Mouse (Mus musculus): ENCODE measurements at regions not wholly inside any gene's neighbourhood (a gene's known extent, or its start where the extent isn't known, plus 50 kb on each side); places are given as distances from the start of the nearest gene placed in this dataset.
A peak's percentile ranks its signal among the peaks of the same experiment; 100 is the strongest.

DNA sequence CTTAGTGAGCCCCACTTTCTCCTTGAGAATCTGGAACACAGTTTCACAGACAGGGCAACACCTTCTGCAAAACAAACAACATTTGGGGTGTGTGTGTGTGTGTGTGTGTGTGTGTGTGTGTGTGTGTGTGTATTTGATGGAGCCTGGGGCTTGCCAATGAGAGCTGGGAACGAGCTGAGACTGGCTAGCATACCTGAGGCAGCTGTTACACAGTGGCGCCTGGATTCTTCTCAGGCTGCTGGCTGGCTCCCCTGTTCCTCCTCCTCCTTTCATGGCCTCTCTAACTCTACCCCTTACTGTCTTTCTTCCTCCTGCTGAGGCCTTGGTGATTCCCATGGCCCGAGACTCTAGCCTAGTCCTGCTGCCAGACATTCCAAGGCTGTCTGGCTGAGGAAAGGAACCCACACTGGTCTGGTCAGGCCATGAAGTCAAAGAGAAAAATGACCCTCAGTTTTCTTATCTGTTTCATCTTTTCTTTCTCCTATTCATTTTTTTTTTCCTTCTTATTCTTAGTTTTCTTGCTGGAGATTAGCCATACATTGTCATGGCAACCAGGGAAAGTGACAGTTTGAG, 79.6 kb upstream of the Sem1 start:
- H3K4me1 ChIP-seq (replicated peaks; ENCODE audit: control insufficient read depth, insufficient read depth, low read length) = no peaks in the 10 kb centered on the region
- H3K27ac ChIP-seq = no peak overlapping the region
- H3K27me3 ChIP-seq (ENCODE audit: control insufficient read depth, insufficient read depth, low read length) = no peaks in the 10 kb centered on the region
- no peak overlapping the region for H3K4me3 ChIP-seq (replicated peaks; ENCODE audit: low read length)
- H3K9me3 ChIP-seq (ENCODE audit: control insufficient read depth, low read length) = no peaks in the 10 kb centered on the region
- 57% methylated on average over 3 of the region's 3 CpGs for WGBS
- ATAC-seq (ENCODE audit: low FRiP score) (no peak), DNase-seq (ENCODE audit: low spot score) (no peak)
- H3K4me2 ChIP-seq (replicated peaks) = no peak overlapping the region
- no peaks in the 10 kb centered on the region for H3K36me3 ChIP-seq (replicated peaks; ENCODE audit: control insufficient read depth, insufficient read depth)
- no peak overlapping the region for H3K9ac ChIP-seq

DNA sequence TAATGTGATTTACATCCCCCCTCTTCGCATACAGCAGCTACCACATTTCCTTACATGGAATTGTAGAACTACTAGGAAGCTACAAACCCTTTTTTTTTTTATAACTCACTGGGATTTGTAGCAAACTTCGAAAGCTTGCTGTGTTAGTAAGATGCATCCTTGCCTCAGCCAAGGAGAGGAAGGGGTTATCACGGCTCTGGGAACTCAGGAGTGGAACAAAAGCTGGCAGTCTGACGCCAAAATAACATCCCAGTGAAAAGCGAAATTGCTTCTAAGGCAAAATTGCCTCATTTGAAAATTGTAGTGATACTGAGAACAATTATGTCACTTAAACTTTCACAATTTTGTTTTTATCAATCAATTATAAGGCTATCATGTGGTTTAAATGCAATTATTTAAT, 81.6 kb upstream of the Sem1 start:
- DNase-seq (ENCODE audit: low spot score) (no peak), ATAC-seq (ENCODE audit: low FRiP score) (no peak)
- Histone ChIP-seq H3K27me3 (ENCODE audit: control insufficient read depth, insufficient read depth, low read length) (no peaks in the 10 kb centered on the region), H3K4me1 (replicated peaks; ENCODE audit: control insufficient read depth, insufficient read depth, low read length) (no peaks in the 10 kb centered on the region), H3K36me3 (replicated peaks; ENCODE audit: control insufficient read depth, insufficient read depth) (no peaks in the 10 kb centered on the region), H3K4me3 (replicated peaks; ENCODE audit: low read length) (no peak overlapping the region), H3K27ac (no peak overlapping the region), H3K9me3 (ENCODE audit: control insufficient read depth, low read length) (no peaks in the 10 kb centered on the region), H3K9ac (no peak overlapping the region), H3K4me2 (replicated peaks) (no peak overlapping the region)
- WGBS = 71% methylated on average over 5 of the region's 5 CpGs

DNA sequence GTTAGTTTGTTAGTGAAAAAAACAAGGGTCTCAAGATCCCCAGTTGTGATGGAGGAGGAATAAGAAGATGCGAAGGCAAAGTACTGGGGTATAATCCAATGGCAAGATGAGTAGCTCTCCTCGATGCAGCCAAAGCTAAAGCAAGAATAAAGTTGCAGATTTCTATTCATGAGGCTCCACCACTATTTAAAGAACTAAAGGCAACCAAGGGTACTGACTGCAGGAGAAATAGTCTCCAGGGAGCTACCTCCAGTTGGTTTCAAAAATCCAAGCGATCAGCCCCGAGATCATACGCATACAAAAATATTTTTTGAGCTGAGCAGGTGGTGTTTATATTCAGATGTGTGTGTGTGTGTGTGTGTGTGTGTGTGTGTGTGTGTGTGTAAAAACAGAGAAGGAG, 88.3 kb upstream of the Sem1 start:
- H3K27ac ChIP-seq = no peak overlapping the region
- DNase-seq (ENCODE audit: low spot score) (no peak), ATAC-seq (ENCODE audit: low FRiP score) (no peak)
- H3K4me2 ChIP-seq (replicated peaks) = no peak overlapping the region
- H3K4me3 ChIP-seq (replicated peaks; ENCODE audit: low read length) = no peak overlapping the region
- no peaks in the 10 kb centered on the region for H3K9me3 ChIP-seq (ENCODE audit: control insufficient read depth, low read length)
- H3K9ac ChIP-seq = no peak overlapping the region
- H3K36me3 ChIP-seq (replicated peaks; ENCODE audit: control insufficient read depth, insufficient read depth) = no peaks in the 10 kb centered on the region
- no peaks in the 10 kb centered on the region for H3K4me1 ChIP-seq (replicated peaks; ENCODE audit: control insufficient read depth, insufficient read depth, low read length)
- 73% methylated on average over 5 of the region's 5 CpGs for WGBS
- no peaks in the 10 kb centered on the region for H3K27me3 ChIP-seq (ENCODE audit: control insufficient read depth, insufficient read depth, low read length)

- DNase-seq (ENCODE audit: low spot score) = no peak
- WGBS = 70% methylated on average over 5 of the region's 5 CpGs
These were observed 110.8 kb upstream of the Sem1 start for GRCm38 (mm10) chr6:6689241-6689640.

GRCm38 (mm10) chr6:6690188-6690587, 111.7 kb upstream of the Sem1 start:
- Histone ChIP-seq H3K4me3 (replicated peaks; ENCODE audit: low read length) (no peak overlapping the region), H3K9me3 (ENCODE audit: control insufficient read depth, low read length) (no peaks in the 10 kb centered on the region), H3K36me3 (replicated peaks; ENCODE audit: control insufficient read depth, insufficient read depth) (no peaks in the 10 kb centered on the region), H3K4me1 (replicated peaks; ENCODE audit: control insufficient read depth, insufficient read depth, low read length) (no peaks in the 10 kb centered on the region), H3K9ac (no peak overlapping the region), H3K27ac (no peak overlapping the region), H3K27me3 (ENCODE audit: control insufficient read depth, insufficient read depth, low read length) (no peaks in the 10 kb centered on the region), H3K4me2 (replicated peaks) (no peak overlapping the region)
- 60% methylated on average over 5 of the region's 5 CpGs for WGBS
- no peak for DNase-seq (ENCODE audit: low spot score)
- ATAC-seq (ENCODE audit: low FRiP score) = no peak

More at GRCm38 (mm10) chr6:6689241-6689640, 110.8 kb upstream of the Sem1 start:
- H3K4me3 ChIP-seq (replicated peaks; ENCODE audit: low read length) = no peak overlapping the region
- H3K36me3 ChIP-seq (replicated peaks; ENCODE audit: control insufficient read depth, insufficient read depth) = no peaks in the 10 kb centered on the region
- no peak overlapping the region for H3K4me2 ChIP-seq (replicated peaks)
- no peak overlapping the region for H3K9ac ChIP-seq
- no peak overlapping the region for H3K27ac ChIP-seq
- H3K4me1 ChIP-seq (replicated peaks; ENCODE audit: control insufficient read depth, insufficient read depth, low read length) = no peaks in the 10 kb centered on the region
- no peak for ATAC-seq (ENCODE audit: low FRiP score)
- no peaks in the 10 kb centered on the region for H3K9me3 ChIP-seq (ENCODE audit: control insufficient read depth, low read length)
- no peaks in the 10 kb centered on the region for H3K27me3 ChIP-seq (ENCODE audit: control insufficient read depth, insufficient read depth, low read length)

DNA sequence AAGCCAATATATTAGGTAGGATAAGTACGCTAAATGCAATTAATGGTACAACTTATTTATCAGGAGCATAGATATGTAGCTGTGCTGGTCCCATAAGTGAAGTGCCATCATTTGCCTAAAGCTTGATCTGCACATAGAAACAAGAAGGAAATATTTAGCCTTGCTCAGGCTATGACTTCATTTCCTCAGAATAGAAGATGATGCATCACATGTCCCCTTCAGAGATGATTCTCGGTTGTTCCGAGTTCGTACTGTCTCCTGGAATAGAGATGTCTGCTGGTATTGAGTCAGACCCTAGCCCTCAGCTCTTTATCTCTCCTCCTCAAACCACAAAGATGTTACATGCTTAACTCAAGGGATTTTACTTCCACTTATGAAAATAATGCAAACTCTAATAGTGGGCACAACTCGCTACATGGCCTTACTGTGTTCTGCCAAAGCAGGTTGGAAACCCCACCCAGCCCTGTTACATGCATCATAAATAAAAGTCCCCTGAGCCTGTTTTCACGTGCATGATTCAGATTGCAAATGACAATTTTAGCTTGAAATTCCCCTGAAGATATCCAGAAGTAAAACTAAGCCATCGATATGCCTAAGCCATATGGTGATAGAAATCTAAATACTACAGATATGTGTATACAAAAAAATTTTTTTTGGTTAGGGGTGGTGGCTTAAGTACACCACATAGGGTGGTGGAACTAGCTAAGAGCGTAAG, 113.8 kb upstream of the Sem1 start:
- ATAC-seq (ENCODE audit: low FRiP score) (no peak), DNase-seq (ENCODE audit: low spot score) (no peak)
- Histone ChIP-seq H3K36me3 (replicated peaks; ENCODE audit: control insufficient read depth, insufficient read depth) (no peaks in the 10 kb centered on the region), H3K9ac (no peak overlapping the region), H3K27me3 (ENCODE audit: control insufficient read depth, insufficient read depth, low read length) (no peaks in the 10 kb centered on the region), H3K9me3 (ENCODE audit: control insufficient read depth, low read length) (no peaks in the 10 kb centered on the region), H3K4me2 (replicated peaks) (no peak overlapping the region), H3K4me1 (replicated peaks; ENCODE audit: control insufficient read depth, insufficient read depth, low read length) (no peaks in the 10 kb centered on the region), H3K27ac (no peak overlapping the region), H3K4me3 (replicated peaks; ENCODE audit: low read length) (no peak overlapping the region)
- 92% methylated on average over 8 of the region's 8 CpGs for WGBS

DNA sequence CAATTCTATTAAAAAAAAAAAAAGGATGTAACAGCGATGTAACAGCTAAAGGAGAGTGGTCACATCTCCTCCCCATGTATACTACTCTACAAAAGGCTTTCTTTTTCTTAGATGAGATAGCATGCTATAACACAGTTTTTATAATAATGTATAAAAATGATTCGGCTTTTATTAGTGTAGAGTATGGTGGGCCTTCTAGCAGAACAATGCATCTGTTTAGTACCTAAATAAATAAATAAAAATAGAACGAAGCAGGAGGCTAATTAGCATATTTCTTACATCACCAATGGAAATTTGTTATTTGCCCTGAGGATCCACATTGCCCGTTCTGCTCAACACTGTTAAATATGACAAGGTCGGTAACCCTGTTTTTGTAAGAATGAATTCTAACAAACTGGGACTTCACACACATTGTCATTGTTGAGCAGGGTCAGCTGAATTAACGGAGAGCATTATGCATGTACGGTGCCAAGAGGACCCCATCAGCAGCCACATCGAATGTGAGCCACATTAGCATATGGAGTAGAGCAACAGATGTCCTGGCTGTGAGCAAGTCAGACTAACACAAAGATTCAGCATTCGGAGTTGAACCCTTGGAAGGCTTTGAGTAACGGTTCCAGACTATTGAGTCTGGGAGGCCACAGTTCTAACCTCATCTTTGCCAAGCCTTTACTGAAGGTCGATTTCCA, 117.4 kb upstream of the Sem1 start:
- no peak overlapping the region for H3K4me2 ChIP-seq (replicated peaks)
- 38% methylated on average over 11 of the region's 11 CpGs for WGBS
- DNase-seq (ENCODE audit: low spot score) = peak; percentile 31

GRCm38 (mm10) chr6:6697418-6697979, 119.0 kb upstream of the Sem1 start:
- Histone ChIP-seq H3K9me3 (ENCODE audit: control insufficient read depth, low read length) (no peaks in the 10 kb centered on the region), H3K4me1 (replicated peaks; ENCODE audit: control insufficient read depth, insufficient read depth, low read length) (no peaks in the 10 kb centered on the region), H3K4me3 (replicated peaks; ENCODE audit: low read length) (no peak overlapping the region), H3K27ac (no peak overlapping the region), H3K27me3 (ENCODE audit: control insufficient read depth, insufficient read depth, low read length) (no peaks in the 10 kb centered on the region), H3K4me2 (replicated peaks) (no peak overlapping the region), H3K36me3 (replicated peaks; ENCODE audit: control insufficient read depth, insufficient read depth) (no peaks in the 10 kb centered on the region), H3K9ac (no peak overlapping the region)
- WGBS = 65% methylated on average over 10 of the region's 10 CpGs
- no peak for DNase-seq (ENCODE audit: low spot score)
- ATAC-seq (ENCODE audit: low FRiP score) = no peak

More for the DNA sequence above, 117.4 kb upstream of the Sem1 start:
- Histone ChIP-seq H3K4me3 (replicated peaks; ENCODE audit: low read length) (no peak overlapping the region), H3K27me3 (ENCODE audit: control insufficient read depth, insufficient read depth, low read length) (no peaks in the 10 kb centered on the region), H3K36me3 (replicated peaks; ENCODE audit: control insufficient read depth, insufficient read depth) (no peaks in the 10 kb centered on the region), H3K9me3 (ENCODE audit: control insufficient read depth, low read length) (no peaks in the 10 kb centered on the region), H3K9ac (no peak overlapping the region), H3K27ac (no peak overlapping the region), H3K4me1 (replicated peaks; ENCODE audit: control insufficient read depth, insufficient read depth, low read length) (no peaks in the 10 kb centered on the region)
- ATAC-seq (ENCODE audit: low FRiP score) = peak; percentile 82; the same call in 1 of the 2 replicates

DNA sequence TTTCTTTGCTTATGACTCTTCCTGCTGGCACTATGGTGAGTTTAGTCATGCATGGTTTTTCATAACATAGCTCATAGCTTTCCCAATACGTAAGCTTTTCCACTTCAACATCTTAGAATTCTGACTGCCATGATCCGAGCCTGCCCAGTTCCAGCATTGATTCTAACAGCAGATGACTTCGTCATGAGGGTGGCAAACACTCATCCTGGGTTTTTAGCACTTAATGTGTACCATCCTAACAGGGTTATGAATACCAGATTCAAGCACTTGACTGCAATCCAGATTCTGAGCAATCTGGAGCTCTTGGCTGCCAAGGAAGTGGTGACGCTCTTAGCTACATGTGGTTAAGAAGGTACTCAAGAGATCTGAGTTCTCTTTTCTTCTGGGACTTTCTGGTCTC, 128.3 kb upstream of the Sem1 start:
- H3K4me3 ChIP-seq (replicated peaks; ENCODE audit: low read length) = no peak overlapping the region
- no peaks in the 10 kb centered on the region for H3K9me3 ChIP-seq (ENCODE audit: control insufficient read depth, low read length)
- H3K27ac ChIP-seq = no peak overlapping the region
- ATAC-seq (ENCODE audit: low FRiP score) = no peak
- H3K36me3 ChIP-seq (replicated peaks; ENCODE audit: control insufficient read depth, insufficient read depth) = no peaks in the 10 kb centered on the region
- H3K4me2 ChIP-seq (replicated peaks) = no peak overlapping the region
- no peak for DNase-seq (ENCODE audit: low spot score)
- no peak overlapping the region for H3K9ac ChIP-seq
- 94% methylated on average over 4 of the region's 4 CpGs for WGBS
- no peaks in the 10 kb centered on the region for H3K27me3 ChIP-seq (ENCODE audit: control insufficient read depth, insufficient read depth, low read length)
- no peaks in the 10 kb centered on the region for H3K4me1 ChIP-seq (replicated peaks; ENCODE audit: control insufficient read depth, insufficient read depth, low read length)

Data from hindbrain, embryonic 14.5 days (tissue).